Mouse (Mus musculus): ENCODE data around the gene Scimp.

DNA sequence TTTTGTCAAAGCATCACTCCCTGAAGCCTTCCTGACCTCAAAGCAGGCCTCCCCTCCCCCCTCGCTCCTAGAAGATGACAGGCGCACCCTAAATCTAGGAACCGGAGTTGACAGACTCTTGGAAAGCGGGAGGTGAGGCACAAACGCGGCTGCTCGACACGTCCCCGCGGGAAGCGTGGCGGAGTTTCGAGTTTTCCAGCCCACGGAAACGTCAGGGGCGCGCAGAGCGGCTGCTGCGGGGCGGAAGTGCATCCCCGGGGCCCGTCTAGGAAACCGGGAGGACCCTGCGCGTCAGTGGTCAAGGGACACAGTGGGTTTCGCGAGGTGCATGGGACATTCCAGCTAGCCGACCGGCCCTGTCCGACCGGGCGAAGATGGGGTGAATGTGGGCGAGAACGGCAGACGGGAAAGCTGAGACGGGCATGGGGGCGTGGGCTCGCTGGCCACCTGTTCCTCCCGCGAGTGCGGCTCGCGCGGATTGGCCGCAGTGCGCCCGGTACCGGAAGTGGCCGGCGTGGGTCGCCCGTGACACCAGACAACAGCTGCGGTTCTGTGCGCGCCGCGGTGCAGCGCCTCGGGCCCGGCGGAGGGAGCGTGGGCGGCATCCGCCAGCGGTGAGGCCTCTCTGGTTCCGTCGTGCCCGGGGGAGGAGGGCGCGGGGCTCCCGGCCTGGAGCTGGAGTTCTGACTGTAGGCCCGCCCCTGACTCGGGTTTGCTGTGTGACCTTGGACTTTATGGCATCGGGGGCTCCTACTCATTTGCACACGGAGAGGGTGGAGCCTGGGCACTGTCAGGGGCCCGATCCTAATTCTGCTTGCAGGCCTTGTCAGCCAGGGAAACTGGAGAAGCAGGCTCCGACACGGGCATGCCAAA is 48.2 kb downstream of the Scimp start, which contains the start of gene Zfp3:
- TF ChIP-seq NELFE (IDR thresholded peaks at IDR 0.05; ENCODE audit: low read depth, low read length): peak; percentile 93
- peak; percentile 73 for TF ChIP-seq POLR2A (IDR thresholded peaks at IDR 0.05; ENCODE audit: low read depth, low read length)
- peak; percentile 70; the same call in 1 of the 2 replicates for TF ChIP-seq SIN3A (IDR thresholded peaks at IDR 0.05; ENCODE audit: low read length)
- peak; percentile 65 for TF ChIP-seq HCFC1 (IDR thresholded peaks at IDR 0.05; ENCODE audit: low read depth, low read length)
- no peak for TF ChIP-seq USF1 (IDR thresholded peaks at IDR 0.05; ENCODE audit: low read depth, low read length)
- no peak for TF ChIP-seq SMC3 (IDR thresholded peaks at IDR 0.05; ENCODE audit: low read depth, low read length)
- no peak for TF ChIP-seq CTCF (conservative IDR thresholded peaks at IDR 0.05 in 1 of 2, IDR thresholded peaks at IDR 0.05 in 1 of 2; ENCODE audit: low read depth in 2 of 2, low read length in 2 of 2)
- TF ChIP-seq RCOR1 (conservative IDR thresholded peaks at IDR 0.05; ENCODE audit: low read depth, low read length): 0 out of 2 replicates have a peak, but pooled peaks have one; percentile 31
